18 mouse cellular contexts compared by ENCODE assay signal in genomic region chr1:179072406-179072805, GRCm38 (mm10).
"Had no signal": no experiment of that assay in that cellular context is flagged by ENCODE, and none has a peak within 500 bp of the region (broad histone marks: within the 10 kb centered on the region; RNA-seq: fewer than 3 reads in every experiment).

No protein-coding gene starts in this region.

- H3K9ac ChIP-seq: kidney, embryonic 15.5 days; liver, embryonic 13.5 days; midbrain, embryonic 12.5 days; midbrain, embryonic 15.5 days; neural tube, embryonic 12.5 days; neural tube, embryonic 15.5 days had no signal

- H3K4me3 ChIP-seq: kidney, embryonic 15.5 days; left cerebral cortex, adult 2 months; liver, embryonic 13.5 days; midbrain, embryonic 12.5 days; midbrain, embryonic 15.5 days; neural tube, embryonic 12.5 days; neural tube, embryonic 15.5 days had no signal

- ATAC-seq: midbrain, embryonic 15.5 days had no signal

- H3K4me1 ChIP-seq: midbrain, embryonic 15.5 days had no signal

- DNase-seq: kidney, postnatal 10 days; kidney, postnatal 36 days; layer of hippocampus, postnatal 36 days; liver, embryonic 13.5 days; lung, adult 2 months; lung, postnatal 14 days; lung, postnatal 4 days; right cerebral cortex, adult 18-20 months; right cerebral cortex, postnatal 14 days; right cerebral cortex, postnatal 4 days; thymus, adult 18-20 months; thymus, postnatal 36 days had no signal

- H3K9me3 ChIP-seq: kidney, embryonic 15.5 days; liver, embryonic 13.5 days; midbrain, embryonic 12.5 days; midbrain, embryonic 15.5 days; neural tube, embryonic 12.5 days; neural tube, embryonic 15.5 days had no signal

- H3K36me3 ChIP-seq: kidney, embryonic 15.5 days; liver, embryonic 13.5 days; midbrain, embryonic 12.5 days; midbrain, embryonic 15.5 days; neural tube, embryonic 12.5 days; neural tube, embryonic 15.5 days had no signal

- H3K4me2 ChIP-seq: kidney, embryonic 15.5 days; liver, embryonic 13.5 days; midbrain, embryonic 12.5 days; midbrain, embryonic 15.5 days; neural tube, embryonic 12.5 days; neural tube, embryonic 15.5 days had no signal

- H3K27ac ChIP-seq: kidney, embryonic 15.5 days; left cerebral cortex, adult 2 months; liver, embryonic 13.5 days; midbrain, embryonic 12.5 days; midbrain, embryonic 15.5 days; neural tube, embryonic 12.5 days; neural tube, embryonic 15.5 days had no signal

- H3K27me3 ChIP-seq: kidney, embryonic 15.5 days; liver, embryonic 13.5 days; midbrain, embryonic 12.5 days; midbrain, embryonic 15.5 days; neural tube, embryonic 15.5 days had no signal
